Mouse (Mus musculus): ENCODE measurements around the gene Mterf4. TPM values are rescaled to one million over a fixed set of nuclear protein-coding genes. Genes with fewer than 3 reads are reported as not detected.

The Mterf4 gene
- total and polyA plus RNA-seq, 3 experiments: 33.9 to 34.6 TPM; not detected in 1

DNA sequence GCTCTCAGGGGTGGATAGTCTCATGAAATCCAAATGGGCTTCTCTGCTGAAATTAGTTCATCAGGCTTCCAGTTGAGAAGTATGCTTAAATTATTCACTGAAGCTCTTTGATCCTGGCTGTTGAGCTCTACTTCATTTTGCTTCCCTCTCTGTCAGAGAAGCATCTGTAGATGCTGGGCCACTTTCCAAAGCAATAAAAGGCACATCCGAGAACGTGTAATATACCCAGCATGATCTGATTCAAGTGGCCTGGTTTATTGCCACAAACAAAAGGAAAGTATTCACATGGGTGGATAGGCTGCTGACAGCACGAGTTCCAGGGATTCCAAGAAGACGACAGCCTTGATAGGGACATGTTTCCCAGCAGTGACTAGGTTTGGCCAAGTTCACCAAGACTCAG lies 44.0 kb upstream of the Mterf4 start:
- no peaks in the 10 kb centered on the region for H3K9me3 ChIP-seq (replicated peaks; ENCODE audit: insufficient read depth, low read length)
- peaks cover 9 to 29% of the 10 kb centered on the region in 2 experiments for H3K36me3 ChIP-seq (ENCODE audit: control insufficient read depth in 1 of 2, insufficient read depth in 2 of 2, low read length in 2 of 2)
- H3K27me3 ChIP-seq (ENCODE audit: control insufficient read depth in 1 of 2, insufficient read depth in 2 of 2, low read length in 2 of 2): no peaks in the 10 kb centered on the region
- no peak overlapping the region for H3K4me3 ChIP-seq (ENCODE audit: control insufficient read depth in 1 of 2, insufficient read depth in 1 of 2, low read depth in 2 of 2, low read length in 2 of 2)
- no peak overlapping the region for H3K27ac ChIP-seq (ENCODE audit: control insufficient read depth, low read depth, low read length)
- peaks cover 0 to 4% of the 10 kb centered on the region in 2 experiments; a peak in 1 of 4 replicates for H3K4me1 ChIP-seq (ENCODE audit: control insufficient read depth in 1 of 2, insufficient read depth in 2 of 2, low read length in 2 of 2)
- H3K79me2 ChIP-seq (ENCODE audit: control insufficient read depth, insufficient read depth, low read length, poor library complexity): peaks cover 10% of the 10 kb centered on the region
- no peak for TF ChIP-seq TCF12 (IDR thresholded peaks at IDR 0.05; ENCODE audit: low read depth, low read length)
- DNase-seq (ENCODE audit: low read depth, low spot score): no peak
- H3K9ac ChIP-seq (ENCODE audit: control insufficient read depth, low read depth, low read length, poor library complexity, severe bottlenecking): no peak overlapping the region

- TF ChIP-seq E2F4 (IDR thresholded peaks at IDR 0.05; ENCODE audit: borderline replicate concordance, low read depth, low read length) (no peak), ELF1 (IDR thresholded peaks at IDR 0.05; ENCODE audit: low read depth, low read length) (no peak), CHD2 (IDR thresholded peaks at IDR 0.05; ENCODE audit: low read length) (no peak), GABPA (IDR thresholded peaks at IDR 0.05; ENCODE audit: low read depth, low read length) (no peak), TBP (IDR thresholded peaks at IDR 0.05; ENCODE audit: low read depth, low read length) (no peak), POLR2A (IDR thresholded peaks at IDR 0.05; ENCODE audit: control insufficient read depth in 1 of 2, insufficient read depth in 1 of 2, low read depth in 1 of 2, low read length in 2 of 2, poor library complexity in 1 of 2) (no peak), ETS1 (IDR thresholded peaks at IDR 0.05; ENCODE audit: low read depth, low read length) (no peak), MYB (IDR thresholded peaks at IDR 0.05; ENCODE audit: low read depth, low read length) (no peak), SIN3A (IDR thresholded peaks at IDR 0.05; ENCODE audit: low read length) (no peak), SMC3 (IDR thresholded peaks at IDR 0.05; ENCODE audit: low read depth, low read length) (no peak), USF1 (IDR thresholded peaks at IDR 0.05; ENCODE audit: low read depth, low read length) (no peak), NRF1 (IDR thresholded peaks at IDR 0.05; ENCODE audit: insufficient read depth, low read depth, low read length, poor library complexity, severe bottlenecking) (no peak), NELFE (IDR thresholded peaks at IDR 0.05; ENCODE audit: low read depth, low read length) (no peak), TCF12 (IDR thresholded peaks at IDR 0.05; ENCODE audit: low read depth, low read length) (no peak), ZNF384 (IDR thresholded peaks at IDR 0.05; ENCODE audit: low read depth, low read length) (no peak), KAT2A (conservative IDR thresholded peaks at IDR 0.05; ENCODE audit: low read depth, low read length) (no peak)
- Histone ChIP-seq H3K9ac (ENCODE audit: control insufficient read depth, low read depth, low read length, poor library complexity, severe bottlenecking) (no peak overlapping the region), H3K36me3 (ENCODE audit: control insufficient read depth in 1 of 2, insufficient read depth in 2 of 2, low read length in 2 of 2) (peaks cover 13 to 22% of the 10 kb centered on the region in 2 experiments), H3K79me2 (ENCODE audit: control insufficient read depth, insufficient read depth, low read length, poor library complexity) (peaks cover 26% of the 10 kb centered on the region), H3K9me3 (replicated peaks; ENCODE audit: insufficient read depth, low read length) (no peaks in the 10 kb centered on the region), H3K27ac (ENCODE audit: control insufficient read depth, low read depth, low read length) (no peak overlapping the region), H3K27me3 (ENCODE audit: control insufficient read depth in 1 of 2, insufficient read depth in 2 of 2, low read length in 2 of 2) (no peaks in the 10 kb centered on the region), H3K4me3 (ENCODE audit: control insufficient read depth in 1 of 2, insufficient read depth in 1 of 2, low read depth in 2 of 2, low read length in 2 of 2) (no peak overlapping the region), H3K4me1 (ENCODE audit: control insufficient read depth in 1 of 2, insufficient read depth in 2 of 2, low read length in 2 of 2) (peaks cover 3 to 8% of the 10 kb centered on the region in 2 experiments; a peak in 2 of 4 replicates)
- DNase-seq (ENCODE audit: low read depth, low spot score): no peak
Observed at GRCm38 (mm10) chr1:93347176-93347575, 41.5 kb upstream of the Mterf4 start.
